Mouse (Mus musculus) v-Abl transformed pro-B cells (cell line): ENCODE data around the gene Prpf31.
"Not testable (repeated sequence)": the region's sequence is repeated elsewhere in the genome, so short reads cannot be mapped to it uniquely, and the experiment has no call there.

Source experiments
- in situ Hi-C, 2 experiments: fragments of 400-800 bp; cut with MboI; formaldehyde crosslinking; loops; one replicate each; pipeline ENCODE4 v1.15.1; 2025; ENCODE audit not compliant: unreplicated experiment in 2 of 2

Prpf31 gene

DNA sequence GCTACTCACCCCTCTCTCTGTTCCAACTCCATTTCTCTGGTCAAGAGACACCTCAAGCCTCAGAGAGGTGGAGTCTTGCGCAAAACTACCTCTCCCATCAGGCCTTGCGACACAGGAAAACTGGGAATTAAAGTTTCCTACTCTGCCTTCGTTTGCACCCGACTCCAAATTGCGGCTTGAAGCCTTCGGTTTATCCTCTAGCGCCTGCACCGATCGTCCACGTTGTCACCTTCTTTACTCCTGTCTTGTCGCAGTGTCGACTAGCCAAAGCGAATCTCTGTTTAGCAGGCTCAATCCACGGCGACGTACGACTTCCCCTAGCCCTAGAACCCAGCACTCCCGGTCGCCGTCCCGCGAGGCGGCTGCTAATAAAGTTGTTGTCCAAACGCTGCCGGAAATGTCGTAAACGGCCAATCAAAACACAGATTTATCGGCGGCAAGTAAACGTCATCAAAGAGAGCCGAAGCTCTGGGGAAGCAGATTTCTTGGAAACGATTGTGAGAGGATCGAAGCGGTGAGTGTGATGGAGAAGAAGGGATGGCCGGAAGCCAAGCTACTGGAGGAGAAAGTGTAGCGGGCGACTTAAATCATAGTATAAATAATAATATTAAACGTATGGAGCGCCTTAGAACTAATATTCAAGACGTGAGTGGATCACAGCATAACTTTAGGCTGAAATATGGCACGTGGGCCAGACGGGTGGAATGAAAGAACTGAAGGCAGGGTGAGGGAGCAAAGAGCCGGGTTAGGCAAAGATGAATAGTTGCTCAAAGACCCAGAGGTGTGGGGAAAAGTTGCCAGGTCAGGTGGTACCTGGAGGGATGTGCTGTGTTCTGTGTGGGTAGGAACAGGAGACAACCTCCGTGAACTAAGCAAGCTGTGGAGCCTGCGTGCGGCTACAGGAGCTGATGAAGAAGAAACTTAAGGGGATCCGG is at the start of gene Prpf31, which contains the start of gene Tfpt:
Gene Prpf31 (plus strand): TSS at position 443 of the 935 bp plus-strand sequence.
Gene Tfpt (minus strand): TSS at position 387 of the 935 bp plus-strand sequence.
- in situ Hi-C loops, result loop anchor here in 1 of 2 experiments (5.0 kb wide), 1 partner anchor 67 kb away; no protein-coding TSS in a partner anchor

GRCm38 (mm10) chr7:3580029-3580428 is 49.8 kb upstream of the Prpf31 start:
- in situ Hi-C loops, result no loop called here

DNA sequence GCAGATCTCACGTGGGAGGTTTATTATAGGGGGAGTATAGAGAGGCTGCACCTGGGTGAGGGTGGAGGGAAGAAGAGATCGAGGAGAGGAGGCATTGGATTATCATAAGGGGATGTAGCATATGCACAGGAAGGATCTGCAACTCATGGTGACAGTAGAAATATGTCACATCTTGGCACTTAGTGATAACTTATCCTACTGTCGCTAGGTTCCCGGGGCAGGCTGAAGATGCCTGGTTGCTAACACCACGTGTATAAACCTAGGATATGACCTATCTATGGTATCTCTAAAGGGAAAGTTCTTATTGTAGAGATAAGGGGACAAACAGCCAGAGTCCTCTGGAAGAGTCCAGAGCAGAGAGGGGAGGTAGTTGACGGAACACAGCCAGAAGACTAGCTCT is 44.0 kb upstream of the Prpf31 start:
- in situ Hi-C loops, result no loop called here

- in situ Hi-C loops, result no loop called here
Observed at GRCm38 (mm10) chr7:3586255-3586654, 43.5 kb upstream of the Prpf31 start.

DNA sequence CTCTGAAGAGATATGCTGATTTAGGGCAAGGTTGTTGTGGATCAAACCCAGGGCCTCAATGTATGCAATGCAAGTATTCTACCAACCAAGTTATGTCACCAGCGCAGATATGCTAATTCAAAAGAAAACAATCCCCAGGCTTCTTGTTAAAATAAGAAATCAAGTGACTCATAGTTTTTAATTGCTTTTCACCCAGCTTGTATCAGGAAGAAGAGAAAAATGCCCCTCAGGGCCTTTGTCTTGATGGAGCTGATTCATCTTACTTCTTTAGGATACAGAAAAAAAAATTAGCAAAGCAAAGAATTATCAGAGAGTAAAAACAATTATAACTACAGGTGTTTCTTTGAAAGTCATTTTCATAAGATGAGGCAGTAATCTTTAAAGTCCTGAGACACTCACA is 42.5 kb upstream of the Prpf31 start:
- in situ Hi-C loops, result no loop called here

- in situ Hi-C loops, result no loop called here
Observed at GRCm38 (mm10) chr7:3590550-3590949, 39.2 kb upstream of the Prpf31 start.

DNA sequence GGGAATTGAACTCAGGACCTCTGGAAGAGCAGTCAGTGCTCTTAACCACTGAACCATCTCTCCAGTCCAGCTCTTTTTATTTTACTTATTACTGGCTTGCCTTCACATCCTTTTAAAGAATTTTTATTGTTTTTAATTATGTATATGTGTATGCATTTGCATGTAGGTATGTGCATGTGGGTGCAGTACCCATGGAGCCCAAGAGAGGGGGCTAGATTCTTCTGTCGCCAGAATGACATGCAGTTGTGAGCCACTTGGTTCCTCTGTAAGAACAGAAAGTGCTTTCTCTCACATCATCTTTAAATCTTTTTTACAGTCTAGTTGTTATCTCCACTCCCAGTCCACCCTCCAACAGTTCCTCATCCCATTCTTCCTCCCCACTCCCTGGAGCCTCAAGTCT is 38.3 kb upstream of the Prpf31 start:
- in situ Hi-C loops, result no loop called here

- in situ Hi-C loops, result no loop called here
Observed at GRCm38 (mm10) chr7:3593855-3594254, 35.9 kb upstream of the Prpf31 start.

DNA sequence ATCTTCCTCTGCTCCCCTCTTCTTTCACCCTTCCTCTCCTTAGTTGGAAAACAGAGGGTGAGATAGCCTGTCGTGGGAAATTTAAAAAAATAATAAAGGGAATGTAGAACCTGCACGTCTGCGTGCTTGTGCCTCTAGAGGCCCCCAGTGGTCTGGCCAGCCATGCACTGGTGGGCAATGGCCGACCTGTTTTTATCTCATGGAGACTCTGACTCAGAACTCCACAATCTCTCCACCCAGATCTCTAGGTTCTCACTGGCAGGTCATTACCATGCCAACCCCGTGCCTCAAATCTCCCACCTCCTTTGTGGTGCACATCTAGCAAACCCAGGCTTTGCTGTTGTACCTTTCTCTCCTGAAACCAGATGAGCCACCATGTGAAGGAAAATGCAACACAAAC is 35.1 kb upstream of the Prpf31 start:
- in situ Hi-C loops, result no loop called here

DNA sequence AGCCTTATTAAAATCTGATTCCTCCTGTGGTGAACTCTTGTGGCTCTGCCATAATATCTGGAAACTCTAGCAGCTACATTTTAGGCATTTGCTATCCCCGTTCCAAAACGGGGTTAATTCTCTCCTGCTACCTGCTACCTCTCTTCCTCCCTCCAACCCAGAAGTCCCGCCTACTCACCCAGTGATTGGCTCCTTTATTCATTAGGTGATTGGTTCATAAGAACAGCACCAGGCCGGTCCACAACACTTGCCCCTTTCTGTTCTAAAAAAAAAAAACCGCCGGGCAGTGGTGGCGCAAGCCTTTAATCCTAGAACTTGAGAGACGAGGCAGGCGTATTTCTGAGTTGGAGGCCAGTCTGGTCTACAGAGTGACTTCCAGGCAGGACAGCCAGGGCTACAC is 34.6 kb upstream of the Prpf31 start:
- in situ Hi-C loops, result no loop called here

DNA sequence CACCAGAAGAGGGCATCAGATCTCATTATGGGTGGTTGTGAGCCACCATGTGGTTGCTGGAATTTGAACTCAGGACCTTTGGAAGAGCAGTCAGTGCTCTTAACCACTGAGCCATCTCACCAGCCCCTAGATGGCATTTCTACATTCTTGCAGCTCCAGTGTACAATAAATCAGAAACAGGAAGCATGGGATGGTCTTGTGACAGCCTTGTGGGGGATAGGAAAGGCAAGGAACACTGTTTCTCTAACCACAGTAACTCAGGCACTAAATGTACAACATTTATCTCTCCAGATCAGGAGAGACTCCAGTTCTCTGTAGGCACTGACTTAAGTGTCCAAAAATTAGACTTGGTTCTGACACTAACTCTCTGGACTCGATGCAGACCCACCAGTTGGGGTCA is 32.0 kb upstream of the Prpf31 start:
- in situ Hi-C loops, result not testable (repeated sequence)

DNA sequence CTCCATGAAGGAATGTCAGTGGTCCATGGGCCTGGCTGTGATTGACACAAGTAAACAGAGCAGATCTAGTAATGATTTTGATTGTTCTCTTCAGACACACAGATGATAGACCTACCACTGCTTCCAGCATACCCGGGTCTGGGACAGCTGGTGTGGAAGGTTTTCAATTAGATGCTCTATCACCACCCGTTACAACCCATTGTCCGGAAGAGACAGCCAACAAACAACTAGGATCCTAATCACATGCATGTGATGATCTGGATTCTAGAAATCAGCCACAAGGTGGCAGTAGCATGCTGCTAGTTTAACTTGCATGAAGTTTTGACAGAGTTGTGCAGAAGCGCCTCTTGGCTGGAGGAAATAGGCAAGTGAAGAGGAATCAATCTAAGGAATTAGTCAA is 28.7 kb upstream of the Prpf31 start:
- in situ Hi-C loops, result no loop called here

- in situ Hi-C loops, result loop anchor here in 1 of 2 experiments (5.0 kb wide), 1 partner anchor 831 kb away; no protein-coding TSS in a partner anchor
Observed at GRCm38 (mm10) chr7:3606798-3607197, 23.0 kb upstream of the Prpf31 start.

DNA sequence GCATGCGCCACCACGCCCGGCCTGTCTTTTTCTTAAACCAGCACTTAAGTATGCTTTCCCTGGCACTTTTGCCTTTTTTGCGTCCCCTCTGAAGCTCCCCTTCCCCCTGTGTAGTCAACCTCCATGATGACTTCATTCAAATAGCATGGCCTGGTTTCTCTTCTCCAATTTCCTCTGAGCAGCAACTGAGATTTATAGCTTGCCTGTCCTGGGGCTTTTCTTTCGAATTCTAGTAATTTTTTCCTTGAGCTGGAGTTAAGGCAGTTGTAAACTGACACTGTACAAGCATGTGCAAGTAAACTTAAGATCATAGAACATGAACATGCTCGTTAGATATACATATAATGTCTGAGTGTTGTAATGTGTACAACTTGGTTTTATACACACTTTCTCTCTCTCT is 22.4 kb upstream of the Prpf31 start:
- in situ Hi-C loops, result loop anchor here in 1 of 2 experiments (5.0 kb wide), 1 partner anchor 830 kb away; no protein-coding TSS in a partner anchor

DNA sequence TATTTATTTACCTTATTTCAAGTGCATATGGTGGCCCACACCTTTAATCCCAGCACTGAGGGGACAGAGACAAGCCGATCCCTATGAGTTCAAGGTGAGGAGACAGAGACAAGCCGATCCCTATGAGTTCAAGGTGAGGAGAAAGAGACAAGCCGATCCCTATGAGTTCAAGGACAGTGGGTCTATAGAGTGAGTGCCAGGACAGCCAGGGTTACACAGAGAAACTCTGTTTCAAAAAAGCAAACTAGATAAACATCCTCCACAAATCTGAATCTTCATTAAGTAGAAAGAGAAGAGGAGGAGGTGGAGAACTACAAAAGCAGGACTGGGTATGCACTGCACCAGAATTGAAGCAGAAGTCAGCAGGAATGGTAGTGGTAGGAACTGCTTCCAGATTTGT is 21.1 kb upstream of the Prpf31 start:
- in situ Hi-C loops, result loop anchor here in 1 of 2 experiments (5.0 kb wide), 1 partner anchor 829 kb away; no protein-coding TSS in a partner anchor

DNA sequence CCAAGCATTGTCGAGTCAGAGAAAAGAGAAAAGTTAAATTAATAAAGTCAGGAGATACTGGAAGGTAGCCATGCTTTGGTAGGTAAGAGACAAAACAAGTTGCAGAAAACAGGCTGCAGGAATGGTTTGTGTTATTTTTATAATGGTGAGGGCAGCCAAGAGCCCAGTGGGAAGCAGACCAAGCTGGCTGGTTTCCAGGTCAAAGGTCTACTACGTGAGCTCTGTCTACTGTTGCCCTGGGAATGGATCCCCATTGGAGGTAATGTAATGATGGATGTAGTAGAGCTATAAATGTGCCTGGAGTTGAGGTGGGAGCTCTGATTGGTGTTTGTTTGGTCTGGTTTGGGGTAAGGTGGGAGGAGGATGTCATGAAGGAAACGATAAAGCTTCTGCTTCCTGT is 20.7 kb upstream of the Prpf31 start:
- in situ Hi-C loops, result loop anchor here in 1 of 2 experiments (5.0 kb wide), 1 partner anchor 828 kb away; no protein-coding TSS in a partner anchor

DNA sequence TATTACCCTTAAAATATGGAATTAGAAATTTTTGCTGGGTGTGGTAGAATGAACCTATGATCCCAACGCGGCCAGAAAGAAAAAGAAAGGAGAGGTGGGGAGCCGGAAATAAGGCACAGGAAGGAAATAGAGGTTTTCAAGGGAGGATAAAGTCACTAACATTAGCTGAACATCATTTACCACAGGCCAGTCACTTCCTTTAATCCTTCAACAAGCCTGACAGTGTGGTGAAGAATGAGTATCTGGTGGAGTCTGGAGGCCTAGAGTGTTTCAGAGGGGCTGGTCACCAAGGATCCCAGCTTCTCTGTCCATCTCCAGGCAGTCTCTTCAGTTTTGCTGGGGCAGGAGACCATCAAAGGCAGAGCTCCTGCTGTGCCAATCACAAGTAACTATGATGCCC is 19.3 kb upstream of the Prpf31 start:
- in situ Hi-C loops, result loop anchor here (5.0 to 10.0 kb wide), 3 partner anchors 834 to 914 kb away; partner anchors contain the start of genes Rdh13 (in 1 of the 2) and Tnni3 (in 1 of the 2)

- in situ Hi-C loops, result loop anchor here (5.0 to 10.0 kb wide), 3 partner anchors 834 to 914 kb away; partner anchors contain the start of genes Rdh13 (in 1 of the 2) and Tnni3 (in 1 of the 2)
Observed at GRCm38 (mm10) chr7:3611006-3611405, 18.8 kb upstream of the Prpf31 start.

GRCm38 (mm10) chr7:3614021-3614420 is 15.8 kb upstream of the Prpf31 start:
- in situ Hi-C loops, result loop anchor here (5.0 to 10.0 kb wide), 3 partner anchors 831 to 911 kb away; partner anchors contain the start of genes Rdh13 (in 1 of the 2) and Tnni3 (in 1 of the 2)

- in situ Hi-C loops, result loop anchor here (5.0 to 10.0 kb wide), 3 partner anchors 521 to 909 kb away; partner anchors contain the start of genes Leng8 (in 2 of the 2), Rdh13 (in 1 of the 2) and Tnni3 (in 1 of the 2)
Observed at GRCm38 (mm10) chr7:3616057-3616388, 13.8 kb upstream of the Prpf31 start, which contains the start of gene Oscar. Gene Oscar (minus strand): TSS chr7:3616157.
